Mouse (Mus musculus): ENCODE data around the gene Slc31a2. TPM values are rescaled to one million over a fixed set of nuclear protein-coding genes. Genes with fewer than 3 reads are reported as not detected.

The Slc31a2 gene
- total RNA-seq, 1 experiment from 2014 or later, result 30.6 TPM

DNA sequence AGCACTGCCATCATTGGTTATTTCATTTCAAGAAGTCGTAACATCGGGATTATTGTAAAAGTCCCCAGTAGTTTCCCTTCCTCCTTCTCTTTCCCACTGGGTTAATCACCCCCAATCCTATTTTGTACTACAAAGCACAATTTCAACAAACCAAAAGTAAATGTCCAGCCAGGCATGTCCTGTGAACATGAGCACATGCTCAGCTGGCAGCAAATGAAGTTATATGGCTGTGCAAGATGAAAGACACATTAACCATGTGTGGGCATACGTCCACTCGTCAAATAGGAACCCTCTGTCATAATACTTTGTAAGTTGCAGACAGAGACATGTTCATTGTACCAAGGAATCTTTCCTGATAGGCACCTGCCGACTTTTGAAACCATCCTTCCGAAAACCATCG is 20.6 kb downstream of the Slc31a2 start:
- no peak for DNase-seq

- no peak for DNase-seq
Measured at GRCm38 (mm10) chr4:62285576-62285975, 23.2 kb downstream of the Slc31a2 start.

GRCm38 (mm10) chr4:62286257-62286991 is 24.1 kb downstream of the Slc31a2 start:
- DNase-seq, result peak; percentile 86

DNA sequence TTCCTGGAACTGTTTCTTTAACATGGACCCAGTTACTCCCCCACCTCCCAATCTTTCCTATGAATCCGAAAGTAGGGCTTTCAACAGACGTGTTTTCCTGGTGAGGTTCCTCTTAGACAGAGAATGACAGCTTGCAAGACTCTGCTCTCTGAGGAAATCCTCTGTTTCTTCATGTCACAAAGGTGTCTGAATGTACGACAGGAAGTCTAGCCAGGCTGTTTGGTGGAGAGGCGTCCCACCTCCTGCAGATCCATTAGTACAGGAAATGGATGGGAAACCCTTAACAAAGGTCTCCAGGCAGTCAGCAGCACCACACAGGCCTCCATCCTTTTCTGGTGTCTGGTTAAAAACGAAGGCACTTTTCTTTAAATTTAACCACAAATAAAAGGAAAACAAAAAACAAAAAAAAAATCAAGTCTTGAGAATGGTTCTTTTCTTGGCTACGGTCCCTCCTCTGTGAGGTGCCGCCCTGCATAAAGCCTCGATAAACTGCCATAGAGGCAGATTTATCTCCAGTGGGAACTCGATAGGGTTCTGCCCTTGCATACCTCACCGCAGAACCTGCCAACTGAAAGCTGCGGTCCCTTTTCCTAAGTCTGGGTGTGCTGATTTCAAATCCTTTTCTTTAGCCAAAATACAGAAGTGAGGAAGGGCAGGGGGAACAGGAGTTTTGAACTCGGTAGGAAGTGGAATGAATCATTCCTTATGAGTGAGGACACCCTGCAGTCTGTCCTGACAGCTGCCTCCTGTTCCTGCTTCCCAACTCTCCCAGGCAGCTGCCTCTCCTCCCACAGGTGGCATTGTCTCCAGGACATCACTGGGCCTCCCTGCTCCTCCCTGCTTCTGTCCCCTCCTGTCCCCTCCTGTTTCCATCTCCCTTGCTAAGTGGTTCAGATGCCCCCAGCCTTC is 24.9 kb downstream of the Slc31a2 start:
- DNase-seq, result no peak

DNA sequence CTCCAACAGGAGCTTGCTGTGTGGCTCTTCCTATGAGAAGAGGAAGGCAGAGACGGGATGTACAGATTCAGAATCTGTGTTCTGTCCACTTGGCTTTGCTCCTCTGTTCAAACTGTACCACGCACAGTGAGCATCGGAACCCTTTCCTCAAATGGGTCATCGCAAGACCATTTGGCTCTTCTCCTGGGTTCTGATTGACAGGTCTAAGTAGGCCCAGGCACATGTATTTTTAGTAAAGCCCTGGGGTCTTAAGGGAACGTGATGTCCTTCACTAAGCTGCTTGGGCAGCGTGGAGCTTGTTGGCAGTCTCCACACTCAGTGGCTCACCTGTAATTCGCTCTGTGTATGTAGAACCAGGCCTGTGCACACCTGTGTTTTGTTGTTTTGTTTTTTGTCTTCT is 26.9 kb downstream of the Slc31a2 start:
- no peak for DNase-seq

DNA sequence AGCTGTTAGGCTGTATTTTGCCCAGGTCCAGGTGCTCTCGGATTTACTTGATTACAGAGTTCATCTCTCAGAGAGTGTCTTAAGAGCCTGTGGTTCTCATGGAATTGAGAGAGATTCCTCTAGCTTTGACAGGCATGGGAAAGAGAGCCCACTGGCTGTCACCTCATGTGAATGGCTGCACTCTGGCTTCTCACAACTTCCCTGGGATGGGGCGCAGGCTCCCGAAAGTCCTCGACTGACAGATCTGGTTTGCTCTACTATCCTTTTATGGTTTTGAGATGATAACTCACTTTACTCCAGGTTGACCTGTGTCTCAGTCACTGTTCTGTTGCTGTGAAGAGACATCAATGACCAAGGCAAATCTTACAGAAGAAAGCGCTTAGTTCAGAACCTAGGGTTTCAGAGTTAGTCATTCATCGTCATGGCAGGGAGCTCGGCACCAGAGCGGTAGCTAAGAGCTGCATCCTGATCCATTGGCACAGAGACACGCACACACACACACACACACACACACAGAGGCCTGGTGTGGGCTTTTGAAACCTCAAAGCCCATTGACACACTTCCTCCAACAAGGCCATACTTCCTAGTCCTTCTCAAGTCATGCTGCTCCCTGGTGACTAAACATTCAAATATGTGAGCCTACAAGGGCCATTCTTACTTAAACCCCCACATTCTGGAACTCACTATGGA is 28.6 kb downstream of the Slc31a2 start:
- DNase-seq, result no peak

GRCm38 (mm10) chr4:62292461-62293180 is 30.3 kb downstream of the Slc31a2 start:
- no peak for DNase-seq

- DNase-seq, result no peak
Measured at GRCm38 (mm10) chr4:62293219-62293861, 31.0 kb downstream of the Slc31a2 start.

GRCm38 (mm10) chr4:62294741-62295140 is 32.4 kb downstream of the Slc31a2 start:
- no peak for DNase-seq

- DNase-seq, result no peak
Measured at GRCm38 (mm10) chr4:62297280-62298130, 35.1 kb downstream of the Slc31a2 start.

- no peak for DNase-seq
Measured at GRCm38 (mm10) chr4:62300001-62300400, 37.6 kb downstream of the Slc31a2 start.

DNA sequence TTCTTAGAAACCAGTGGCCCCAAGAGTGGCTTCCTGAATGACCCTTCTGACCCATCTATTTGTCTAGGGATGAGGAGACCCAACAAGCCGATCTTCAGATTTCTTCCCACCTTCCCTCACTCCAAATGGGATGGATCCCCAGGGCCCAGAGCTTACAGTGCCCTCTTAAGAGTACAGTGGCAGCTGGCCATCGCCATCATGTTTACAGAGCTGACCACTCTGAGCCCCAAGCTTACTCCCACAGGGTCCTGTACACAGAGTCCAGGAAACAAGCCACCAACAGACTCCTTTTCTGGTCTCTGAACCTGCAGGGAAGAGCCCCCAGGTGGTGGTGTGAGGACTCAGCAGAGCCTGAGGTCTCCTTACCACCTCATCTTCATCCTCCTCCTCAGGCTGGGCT is 40.4 kb downstream of the Slc31a2 start:
- DNase-seq, result no peak

GRCm38 (mm10) chr4:62303288-62303687 is 40.9 kb downstream of the Slc31a2 start:
- DNase-seq, result no peak

DNA sequence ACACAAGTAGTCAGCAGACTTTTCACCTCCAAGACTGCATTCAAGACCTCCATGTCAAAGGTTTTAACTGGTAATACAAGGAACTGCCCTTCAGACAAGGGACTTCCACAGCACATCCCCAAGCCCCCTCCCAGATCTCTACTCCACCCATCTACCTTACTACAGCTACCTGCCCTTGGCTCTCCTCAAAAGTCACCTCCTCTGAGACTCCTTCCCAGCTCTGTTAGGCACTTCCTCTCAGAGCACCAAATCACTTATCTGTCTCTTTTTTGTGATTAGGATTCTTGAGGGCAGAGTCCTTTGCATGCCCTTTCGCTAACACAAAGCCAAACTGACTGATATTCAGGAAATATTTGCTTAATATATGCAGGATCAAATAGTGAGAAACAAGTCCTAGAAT is 43.9 kb downstream of the Slc31a2 start:
- DNase-seq, result no peak

- DNase-seq, result no peak
Measured at GRCm38 (mm10) chr4:62306840-62307239, 44.5 kb downstream of the Slc31a2 start.

DNA sequence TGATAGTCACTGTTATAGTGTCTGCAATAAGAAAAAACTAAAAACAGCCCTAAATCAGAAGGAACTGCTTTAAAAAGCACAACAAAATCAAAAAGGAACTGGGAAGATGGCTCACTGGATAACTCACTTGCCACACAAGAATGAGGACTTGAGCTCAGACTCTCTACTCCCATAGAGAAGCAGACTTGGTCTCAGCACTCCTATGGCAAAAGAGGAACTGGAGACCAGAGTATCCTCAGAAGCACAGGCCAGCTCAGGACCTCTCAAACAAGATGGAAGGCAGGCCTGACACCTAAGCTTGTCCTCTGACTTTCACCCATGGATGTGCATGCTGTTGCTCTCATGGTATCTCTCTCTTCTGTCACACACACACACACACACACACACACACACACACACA is 46.0 kb downstream of the Slc31a2 start:
- DNase-seq, result no peak

GRCm38 (mm10) chr4:62312821-62313220 is 50.5 kb downstream of the Slc31a2 start:
- DNase-seq, result no peak

- no peak for DNase-seq
Measured at GRCm38 (mm10) chr4:62313641-62314211, 51.4 kb downstream of the Slc31a2 start.

GRCm38 (mm10) chr4:62314516-62314915 is 52.2 kb downstream of the Slc31a2 start:
- DNase-seq, result no peak

- DNase-seq, result no peak
Measured at GRCm38 (mm10) chr4:62316456-62316855, 54.1 kb downstream of the Slc31a2 start.
